Mouse (Mus musculus): Measurements from ENCODE around the gene Kcnq2. TPM values are rescaled to one million over a fixed set of nuclear protein-coding genes. Genes with fewer than 3 reads are reported as not detected.

Gene Kcnq2
- polyA plus RNA-seq, 1 experiment from 2014 or later, result 1.5 TPM

GRCm38 (mm10) chr2:181115367-181115766, 19.7 kb downstream of the Kcnq2 start:
- no peak for DNase-seq (ENCODE audit: low spot score)
- H3K9me3 ChIP-seq (replicated peaks; ENCODE audit: control insufficient read depth, low read length), result no peaks in the 10 kb centered on the region
- no peaks in the 10 kb centered on the region for H3K36me3 ChIP-seq (replicated peaks; ENCODE audit: control insufficient read depth, insufficient read depth, low read depth, low read length)
- no peaks in the 10 kb centered on the region for H3K4me1 ChIP-seq (ENCODE audit: control insufficient read depth, insufficient read depth, low read length)
- H3K27ac ChIP-seq (replicated peaks; ENCODE audit: low read depth, low read length), result no peak overlapping the region
- H3K4me3 ChIP-seq (ENCODE audit: low read depth, low read length), result no peak overlapping the region
- H3K9ac ChIP-seq (replicated peaks; ENCODE audit: low read length), result no peak overlapping the region
- no peak overlapping the region for H3K4me2 ChIP-seq (ENCODE audit: low read depth, low read length)
- H3K27me3 ChIP-seq (ENCODE audit: control insufficient read depth, insufficient read depth, low read length), result no peaks in the 10 kb centered on the region
- 84% methylated on average over 3 of the region's 3 CpGs for WGBS
- ATAC-seq (replicated peaks; ENCODE audit: insufficient number of reproducible peaks, low FRiP score, low TSS enrichment, low read depth), result no peak

DNA sequence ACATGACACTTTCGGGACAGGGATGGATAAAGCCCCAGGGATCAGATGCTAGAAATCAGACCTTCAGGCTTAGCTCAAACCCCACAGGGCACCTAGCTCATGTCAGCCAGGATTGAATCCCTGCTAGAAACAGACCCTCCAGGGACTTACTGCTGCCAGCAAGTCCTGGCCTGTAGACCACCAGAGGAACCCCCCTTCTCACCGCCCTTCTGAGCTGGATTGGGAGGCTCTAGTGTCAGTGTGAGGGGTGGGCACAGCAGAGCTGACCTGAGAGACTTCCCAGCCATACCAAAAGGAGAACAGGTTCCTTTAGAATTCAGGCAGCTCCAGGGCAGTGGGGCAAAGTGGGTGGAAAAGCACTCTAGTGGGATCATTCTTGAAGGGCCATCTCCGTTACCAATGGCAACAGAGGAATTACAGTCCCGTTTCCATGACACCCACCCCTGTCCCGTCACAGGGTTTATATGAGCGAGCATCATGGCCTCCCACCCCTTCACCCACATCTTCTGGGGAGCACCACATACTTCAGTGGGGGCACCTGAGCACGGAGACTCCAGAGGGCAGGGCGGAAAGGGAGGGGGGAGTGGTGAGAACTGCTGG, 21.2 kb downstream of the Kcnq2 start:
- Histone ChIP-seq H3K9me3 (replicated peaks; ENCODE audit: control insufficient read depth, low read length) (no peaks in the 10 kb centered on the region), H3K4me3 (ENCODE audit: low read depth, low read length) (no peak overlapping the region), H3K27me3 (ENCODE audit: control insufficient read depth, insufficient read depth, low read length) (no peaks in the 10 kb centered on the region), H3K27ac (replicated peaks; ENCODE audit: low read depth, low read length) (no peak overlapping the region), H3K4me1 (ENCODE audit: control insufficient read depth, insufficient read depth, low read length) (no peaks in the 10 kb centered on the region), H3K4me2 (ENCODE audit: low read depth, low read length) (no peak overlapping the region), H3K9ac (replicated peaks; ENCODE audit: low read length) (no peak overlapping the region), H3K36me3 (replicated peaks; ENCODE audit: control insufficient read depth, insufficient read depth, low read depth, low read length) (no peaks in the 10 kb centered on the region)
- WGBS, result 75% methylated on average over 8 of the region's 8 CpGs
- DNase-seq (ENCODE audit: low spot score) (no peak), ATAC-seq (replicated peaks; ENCODE audit: insufficient number of reproducible peaks, low FRiP score, low TSS enrichment, low read depth) (no peak)

DNA sequence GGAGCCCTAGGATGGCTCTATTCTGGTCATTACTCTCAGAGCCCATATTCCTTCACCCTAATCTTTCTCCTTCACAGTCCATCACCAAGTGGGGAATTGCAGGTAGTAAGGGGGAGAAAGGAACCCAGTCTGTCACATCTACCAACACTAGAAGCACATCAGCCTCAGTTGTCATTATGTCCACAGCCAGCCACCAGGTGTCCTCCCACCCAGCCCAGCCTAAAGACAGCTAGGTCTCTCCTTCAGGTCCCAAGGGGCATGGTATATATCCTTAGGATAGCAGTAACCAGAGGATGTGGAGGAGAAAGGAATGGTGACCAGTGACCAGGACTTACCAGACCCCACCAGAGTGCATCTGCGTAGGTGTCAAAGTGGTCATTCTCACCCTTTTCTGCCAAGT, 23.4 kb downstream of the Kcnq2 start:
- Histone ChIP-seq H3K9ac (replicated peaks; ENCODE audit: low read length) (no peak overlapping the region), H3K4me3 (ENCODE audit: low read depth, low read length) (no peak overlapping the region), H3K4me2 (ENCODE audit: low read depth, low read length) (no peak overlapping the region), H3K4me1 (ENCODE audit: control insufficient read depth, insufficient read depth, low read length) (no peaks in the 10 kb centered on the region), H3K27ac (replicated peaks; ENCODE audit: low read depth, low read length) (no peak overlapping the region), H3K9me3 (replicated peaks; ENCODE audit: control insufficient read depth, low read length) (no peaks in the 10 kb centered on the region), H3K27me3 (ENCODE audit: control insufficient read depth, insufficient read depth, low read length) (no peaks in the 10 kb centered on the region), H3K36me3 (replicated peaks; ENCODE audit: control insufficient read depth, insufficient read depth, low read depth, low read length) (no peaks in the 10 kb centered on the region)
- ATAC-seq (replicated peaks; ENCODE audit: insufficient number of reproducible peaks, low FRiP score, low TSS enrichment, low read depth), result no peak
- 91% methylated on average over 1 of the region's 1 CpGs for WGBS
- DNase-seq (ENCODE audit: low spot score), result no peak

- Histone ChIP-seq H3K4me1 (ENCODE audit: control insufficient read depth, insufficient read depth, low read length) (no peaks in the 10 kb centered on the region), H3K27ac (replicated peaks; ENCODE audit: low read depth, low read length) (no peak overlapping the region), H3K4me3 (ENCODE audit: low read depth, low read length) (no peak overlapping the region), H3K9me3 (replicated peaks; ENCODE audit: control insufficient read depth, low read length) (no peaks in the 10 kb centered on the region), H3K9ac (replicated peaks; ENCODE audit: low read length) (no peak overlapping the region), H3K27me3 (ENCODE audit: control insufficient read depth, insufficient read depth, low read length) (no peaks in the 10 kb centered on the region), H3K4me2 (ENCODE audit: low read depth, low read length) (no peak overlapping the region), H3K36me3 (replicated peaks; ENCODE audit: control insufficient read depth, insufficient read depth, low read depth, low read length) (no peaks in the 10 kb centered on the region)
- ATAC-seq (replicated peaks; ENCODE audit: insufficient number of reproducible peaks, low FRiP score, low TSS enrichment, low read depth) (no peak), DNase-seq (ENCODE audit: low spot score) (no peak)
- WGBS, result 67% methylated on average over 2 of the region's 2 CpGs
Observed at GRCm38 (mm10) chr2:181104111-181104510, 31.0 kb downstream of the Kcnq2 start.

DNA sequence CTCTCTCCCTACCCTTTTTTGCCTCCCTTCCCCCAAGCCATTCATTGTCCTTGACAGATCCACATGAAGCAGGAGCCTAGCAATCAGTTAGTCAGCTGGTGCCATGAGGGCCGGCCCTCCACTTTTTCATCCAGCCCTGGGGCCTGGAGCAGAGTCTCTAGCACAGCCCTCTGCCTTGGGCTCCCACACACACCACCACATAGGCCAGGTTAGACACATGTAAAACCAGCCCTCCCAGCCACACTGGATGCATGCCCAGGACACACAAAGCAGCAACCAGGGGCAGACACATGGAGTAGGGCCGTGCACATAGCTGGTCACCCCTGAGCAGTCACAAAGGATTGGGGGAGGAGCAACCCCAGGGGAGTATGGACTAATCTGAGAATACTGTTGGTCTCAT, 32.9 kb downstream of the Kcnq2 start:
- Histone ChIP-seq H3K9ac (replicated peaks; ENCODE audit: low read length) (no peak overlapping the region), H3K9me3 (replicated peaks; ENCODE audit: control insufficient read depth, low read length) (no peaks in the 10 kb centered on the region), H3K4me2 (ENCODE audit: low read depth, low read length) (no peak overlapping the region), H3K27me3 (ENCODE audit: control insufficient read depth, insufficient read depth, low read length) (no peaks in the 10 kb centered on the region), H3K4me1 (ENCODE audit: control insufficient read depth, insufficient read depth, low read length) (no peaks in the 10 kb centered on the region), H3K27ac (replicated peaks; ENCODE audit: low read depth, low read length) (no peak overlapping the region), H3K4me3 (ENCODE audit: low read depth, low read length) (no peak overlapping the region), H3K36me3 (replicated peaks; ENCODE audit: control insufficient read depth, insufficient read depth, low read depth, low read length) (no peaks in the 10 kb centered on the region)
- ATAC-seq (replicated peaks; ENCODE audit: insufficient number of reproducible peaks, low FRiP score, low TSS enrichment, low read depth) (peak; percentile 62; the same call in 1 of the 2 replicates), DNase-seq (ENCODE audit: low spot score) (no peak)
- WGBS, result 44% methylated on average over 2 of the region's 2 CpGs

GRCm38 (mm10) chr2:181101626-181102025, 33.5 kb downstream of the Kcnq2 start:
- H3K4me1 ChIP-seq (ENCODE audit: control insufficient read depth, insufficient read depth, low read length), result no peaks in the 10 kb centered on the region
- no peaks in the 10 kb centered on the region for H3K9me3 ChIP-seq (replicated peaks; ENCODE audit: control insufficient read depth, low read length)
- H3K4me3 ChIP-seq (ENCODE audit: low read depth, low read length), result no peak overlapping the region
- H3K9ac ChIP-seq (replicated peaks; ENCODE audit: low read length), result no peak overlapping the region
- ATAC-seq (replicated peaks; ENCODE audit: insufficient number of reproducible peaks, low FRiP score, low TSS enrichment, low read depth) (no peak), DNase-seq (ENCODE audit: low spot score) (no peak)
- no peak overlapping the region for H3K4me2 ChIP-seq (ENCODE audit: low read depth, low read length)
- H3K27ac ChIP-seq (replicated peaks; ENCODE audit: low read depth, low read length), result no peak overlapping the region
- WGBS, result 70% methylated on average over 1 of the region's 1 CpGs
- H3K36me3 ChIP-seq (replicated peaks; ENCODE audit: control insufficient read depth, insufficient read depth, low read depth, low read length), result no peaks in the 10 kb centered on the region
- H3K27me3 ChIP-seq (ENCODE audit: control insufficient read depth, insufficient read depth, low read length), result no peaks in the 10 kb centered on the region

GRCm38 (mm10) chr2:181100087-181100486, 35.0 kb downstream of the Kcnq2 start:
- Histone ChIP-seq H3K9ac (replicated peaks; ENCODE audit: low read length) (no peak overlapping the region), H3K4me1 (ENCODE audit: control insufficient read depth, insufficient read depth, low read length) (no peaks in the 10 kb centered on the region), H3K27ac (replicated peaks; ENCODE audit: low read depth, low read length) (no peak overlapping the region), H3K4me3 (ENCODE audit: low read depth, low read length) (no peak overlapping the region), H3K27me3 (ENCODE audit: control insufficient read depth, insufficient read depth, low read length) (no peaks in the 10 kb centered on the region), H3K36me3 (replicated peaks; ENCODE audit: control insufficient read depth, insufficient read depth, low read depth, low read length) (no peaks in the 10 kb centered on the region), H3K4me2 (ENCODE audit: low read depth, low read length) (no peak overlapping the region), H3K9me3 (replicated peaks; ENCODE audit: control insufficient read depth, low read length) (no peaks in the 10 kb centered on the region)
- 84% methylated on average over 2 of the region's 2 CpGs for WGBS
- no peak for ATAC-seq (replicated peaks; ENCODE audit: insufficient number of reproducible peaks, low FRiP score, low TSS enrichment, low read depth)
- DNase-seq (ENCODE audit: low spot score), result no peak

DNA sequence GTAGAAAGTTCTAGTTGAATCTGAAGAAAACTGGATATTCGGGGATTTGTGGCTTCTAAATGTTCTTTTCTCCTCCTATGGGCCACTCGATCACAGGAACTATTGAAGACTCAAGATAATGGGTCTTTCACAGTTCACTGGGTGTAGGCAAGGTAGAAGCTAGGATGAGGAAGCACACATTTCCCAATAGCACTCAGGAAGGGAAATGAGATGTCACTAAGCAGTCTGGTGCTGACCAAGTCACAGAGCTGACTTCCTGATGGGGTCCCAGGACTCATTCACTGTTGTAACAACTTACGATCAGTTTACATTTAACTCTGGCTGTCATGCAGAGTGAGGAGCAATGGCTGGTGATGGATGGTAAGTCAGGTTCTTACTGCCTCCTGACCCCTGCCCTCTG, 45.0 kb downstream of the Kcnq2 start:
- Histone ChIP-seq H3K27ac (replicated peaks; ENCODE audit: low read depth, low read length) (no peak overlapping the region), H3K4me1 (ENCODE audit: control insufficient read depth, insufficient read depth, low read length) (no peaks in the 10 kb centered on the region), H3K4me2 (ENCODE audit: low read depth, low read length) (no peak overlapping the region), H3K9me3 (replicated peaks; ENCODE audit: control insufficient read depth, low read length) (no peaks in the 10 kb centered on the region), H3K9ac (replicated peaks; ENCODE audit: low read length) (no peak overlapping the region), H3K4me3 (ENCODE audit: low read depth, low read length) (no peak overlapping the region), H3K36me3 (replicated peaks; ENCODE audit: control insufficient read depth, insufficient read depth, low read depth, low read length) (no peaks in the 10 kb centered on the region), H3K27me3 (ENCODE audit: control insufficient read depth, insufficient read depth, low read length) (no peaks in the 10 kb centered on the region)
- 79% methylated on average over 3 of the region's 3 CpGs for WGBS
- no peak for DNase-seq (ENCODE audit: low spot score)
- no peak for ATAC-seq (replicated peaks; ENCODE audit: insufficient number of reproducible peaks, low FRiP score, low TSS enrichment, low read depth)

Data from embryonic facial prominence, embryonic 11.5 days (tissue).